Mouse (Mus musculus) E14TG2a.4 (cell line): ENCODE data around the gene Sec24d.

ENCODE experiments used
- H3K27me3 ChIP-seq: 2 replicates; pipeline ENCODE4 v1.6.1; 2014; ENCODE audit warnings: low read length, control low read depth; ENCODE audit not compliant: insufficient read depth
- H3K36me3 ChIP-seq: 2 replicates; pipeline ENCODE4 v1.6.1; 2014; ENCODE audit warnings: low read length, control low read depth; ENCODE audit not compliant: insufficient read depth
- H3K4me1 ChIP-seq: replicated peaks from 2 replicates; pipeline ENCODE4 v1.6.1; 2014; ENCODE audit warnings: low read depth, low read length, control low read depth
- H3K4me3 ChIP-seq: replicated peaks from 2 replicates; pipeline ENCODE4 v1.5.1; 2014; ENCODE audit warnings: mild to moderate bottlenecking, low read length
- H3K9me3 ChIP-seq: 2 replicates; pipeline ENCODE4 v1.6.1; 2014; ENCODE audit warnings: low read length, control low read depth
- CTCF ChIP-seq: conservative IDR thresholded peaks from 2 replicates; pipeline ENCODE4 v1.5.1; 2014; ENCODE audit warnings: low read length
- NANOG ChIP-seq: IDR thresholded peaks from 2 replicates; pipeline ENCODE4 v1.6.1; 2014; ENCODE audit warnings: borderline replicate concordance, low read length, mixed read lengths
- POU5F1 ChIP-seq: IDR thresholded peaks from 2 replicates; pipeline ENCODE4 v1.6.1; 2014; ENCODE audit warnings: low read length, borderline replicate concordance

Gene Sec24d

GRCm38 (mm10) chr3:123244376-123244775 is 22.9 kb upstream of the Sec24d start:
- no peak overlapping the region for H3K4me3 ChIP-seq
- H3K27me3 ChIP-seq = no peaks in the 10 kb centered on the region
- no peaks in the 10 kb centered on the region for H3K36me3 ChIP-seq
- no peak for TF ChIP-seq POU5F1
- no peaks in the 10 kb centered on the region for H3K9me3 ChIP-seq
- H3K4me1 ChIP-seq = no peaks in the 10 kb centered on the region

DNA sequence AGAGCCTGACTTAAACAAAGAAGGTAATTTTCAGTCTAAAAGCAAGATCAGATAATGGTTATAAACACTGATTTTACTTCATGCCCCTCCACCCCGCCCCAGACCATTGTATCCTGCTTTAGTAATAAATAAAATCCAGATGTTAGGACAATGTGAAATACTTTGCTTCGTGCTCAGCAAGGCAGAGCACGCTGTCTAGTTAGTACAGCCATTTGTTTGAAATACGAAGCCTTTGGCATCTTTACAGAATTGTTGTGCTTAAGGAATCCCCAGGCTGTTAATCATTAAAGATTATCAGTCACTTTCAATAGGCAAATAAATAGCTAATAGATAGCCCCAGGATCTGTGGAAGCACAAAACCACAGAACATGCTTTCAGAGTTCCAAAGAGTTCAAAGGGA is 21.6 kb upstream of the Sec24d start:
- TF ChIP-seq POU5F1 (no peak), CTCF (no peak), NANOG (no peak)
- Histone ChIP-seq H3K4me1 (no peaks in the 10 kb centered on the region), H3K4me3 (no peak overlapping the region), H3K9me3 (no peaks in the 10 kb centered on the region), H3K27me3 (no peaks in the 10 kb centered on the region), H3K36me3 (no peaks in the 10 kb centered on the region)

GRCm38 (mm10) chr3:123256181-123257101 is 10.8 kb upstream of the Sec24d start:
- no peaks in the 10 kb centered on the region for H3K36me3 ChIP-seq
- H3K27me3 ChIP-seq = no peaks in the 10 kb centered on the region
- peaks cover 31% of the 10 kb centered on the region for H3K4me1 ChIP-seq
- H3K9me3 ChIP-seq = peaks cover 5% of the 10 kb centered on the region; the same call in 1 of the 2 replicates
- no peak for TF ChIP-seq NANOG
- peak; percentile 35 for TF ChIP-seq CTCF
- peak overlapping the region; percentile 71 for H3K4me3 ChIP-seq

GRCm38 (mm10) chr3:123258709-123259108 is 8.5 kb upstream of the Sec24d start:
- no peak for TF ChIP-seq CTCF
- no peak for TF ChIP-seq NANOG
- no peak for TF ChIP-seq POU5F1
- peaks cover 5% of the 10 kb centered on the region; the same call in 1 of the 2 replicates for H3K9me3 ChIP-seq
- H3K27me3 ChIP-seq = no peaks in the 10 kb centered on the region
- H3K36me3 ChIP-seq = no peaks in the 10 kb centered on the region
- peaks cover 28% of the 10 kb centered on the region for H3K4me1 ChIP-seq
- no peak overlapping the region for H3K4me3 ChIP-seq

- peaks cover 3% of the 10 kb centered on the region for H3K36me3 ChIP-seq
- TF ChIP-seq CTCF (no peak), POU5F1 (0 out of 2 replicates have a peak, but pooled peaks have one; percentile 29)
Measured at GRCm38 (mm10) chr3:123264706-123265105, 2.5 kb upstream of the Sec24d start.

DNA sequence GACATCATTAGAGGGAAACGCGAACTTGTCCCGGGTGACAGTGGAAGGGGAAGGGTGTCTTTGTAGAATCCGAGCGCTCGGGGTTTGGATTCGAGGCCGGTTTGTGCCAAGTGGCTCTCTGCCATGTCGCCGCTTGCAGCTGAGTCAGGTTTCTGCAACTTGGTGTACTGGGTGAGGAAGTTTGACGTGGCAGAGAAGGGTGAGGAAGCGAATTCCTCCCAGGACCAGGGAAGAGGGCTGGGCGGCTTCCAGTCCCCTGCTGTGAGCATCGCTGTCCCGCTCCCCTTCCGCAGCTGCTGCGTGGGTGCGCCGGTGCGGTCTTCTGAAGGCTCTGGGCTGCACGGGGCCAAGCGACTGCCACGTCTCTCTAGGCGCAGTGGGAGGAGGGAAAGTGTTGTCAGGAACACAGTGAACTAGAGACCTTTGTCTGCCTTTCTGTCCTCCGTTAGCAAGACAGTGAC is 516 bp downstream of the Sec24d start:
- Histone ChIP-seq H3K27me3 (peaks cover 17% of the 10 kb centered on the region), H3K36me3 (peaks cover 28% of the 10 kb centered on the region), H3K4me3 (peak overlapping the region; percentile 90), H3K4me1 (peaks cover 30% of the 10 kb centered on the region), H3K9me3 (no peaks in the 10 kb centered on the region)
- TF ChIP-seq NANOG (no peak), CTCF (no peak), POU5F1 (no peak)

More at GRCm38 (mm10) chr3:123264706-123265105, 2.5 kb upstream of the Sec24d start:
- H3K27me3 ChIP-seq = peaks cover 17% of the 10 kb centered on the region
- no peaks in the 10 kb centered on the region for H3K9me3 ChIP-seq
- H3K4me1 ChIP-seq = peaks cover 32% of the 10 kb centered on the region
- peak overlapping the region; percentile 82 for H3K4me3 ChIP-seq

DNA sequence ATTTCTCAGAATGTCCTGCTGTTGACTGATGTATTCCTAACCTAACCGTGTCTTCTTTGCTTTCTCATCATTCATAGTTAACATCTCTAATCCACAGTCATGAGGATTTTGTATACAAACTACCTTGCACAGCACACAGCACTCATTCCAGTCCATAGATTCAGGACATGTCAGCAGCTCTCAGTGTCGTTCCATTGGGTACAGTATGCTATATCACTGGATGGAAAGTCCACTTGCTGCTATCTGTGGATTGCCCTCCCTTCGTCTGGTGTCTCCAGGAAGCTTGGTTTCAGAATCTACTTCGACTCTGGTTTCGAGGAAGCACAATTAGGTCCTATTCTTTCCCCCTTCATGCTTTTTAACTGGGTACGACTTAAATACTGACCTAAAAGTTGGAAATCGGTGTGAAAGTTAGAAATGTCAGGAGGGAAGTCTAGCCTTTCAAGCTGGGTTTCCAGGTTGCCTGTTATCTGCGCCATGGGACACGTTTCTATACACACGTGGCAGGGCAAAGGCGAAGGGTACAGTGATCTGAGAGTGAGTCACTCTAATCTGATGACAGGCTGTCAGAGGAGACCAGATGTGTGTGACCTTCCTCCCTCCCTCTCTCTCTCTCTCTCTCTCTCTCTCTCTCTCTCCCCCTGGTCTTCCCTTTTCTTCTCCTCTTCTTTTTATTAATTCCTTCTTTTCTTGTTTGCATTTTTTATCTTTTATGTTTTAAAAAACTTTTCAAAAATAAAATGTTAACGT is 15.8 kb downstream of the Sec24d start:
- no peak overlapping the region for H3K4me3 ChIP-seq
- no peaks in the 10 kb centered on the region for H3K4me1 ChIP-seq
- H3K36me3 ChIP-seq = peaks cover 26% of the 10 kb centered on the region
- no peaks in the 10 kb centered on the region for H3K27me3 ChIP-seq
- TF ChIP-seq POU5F1 (no peak), NANOG (no peak), CTCF (no peak)
- no peaks in the 10 kb centered on the region for H3K9me3 ChIP-seq

- peaks cover 23% of the 10 kb centered on the region for H3K36me3 ChIP-seq
- no peak overlapping the region for H3K4me3 ChIP-seq
- TF ChIP-seq CTCF = no peak
- no peak for TF ChIP-seq NANOG
- no peak for TF ChIP-seq POU5F1
- H3K4me1 ChIP-seq = 0 out of 2 replicates have a peak, but pooled peaks cover 5% of the 10 kb centered on the region
- no peaks in the 10 kb centered on the region for H3K27me3 ChIP-seq
- H3K9me3 ChIP-seq = no peaks in the 10 kb centered on the region
Measured at GRCm38 (mm10) chr3:123284284-123284683, 17.0 kb downstream of the Sec24d start.
